Mouse (Mus musculus) erythroblast, embryonic 14.5 days (primary cell): ENCODE data around the gene Ptdss2.

Experiments
- GATA1 ChIP-seq: IDR thresholded peaks from 2 replicates; pipeline ENCODE4 v1.6.1; 2012; ENCODE audit warnings: low read length, inconsistent platforms, mixed read lengths
- TAL1 ChIP-seq: IDR thresholded peaks from 3 replicates; pipeline ENCODE4 v1.6.1; 2012; ENCODE audit warnings: low read length, inconsistent platforms, mixed read lengths

DNA sequence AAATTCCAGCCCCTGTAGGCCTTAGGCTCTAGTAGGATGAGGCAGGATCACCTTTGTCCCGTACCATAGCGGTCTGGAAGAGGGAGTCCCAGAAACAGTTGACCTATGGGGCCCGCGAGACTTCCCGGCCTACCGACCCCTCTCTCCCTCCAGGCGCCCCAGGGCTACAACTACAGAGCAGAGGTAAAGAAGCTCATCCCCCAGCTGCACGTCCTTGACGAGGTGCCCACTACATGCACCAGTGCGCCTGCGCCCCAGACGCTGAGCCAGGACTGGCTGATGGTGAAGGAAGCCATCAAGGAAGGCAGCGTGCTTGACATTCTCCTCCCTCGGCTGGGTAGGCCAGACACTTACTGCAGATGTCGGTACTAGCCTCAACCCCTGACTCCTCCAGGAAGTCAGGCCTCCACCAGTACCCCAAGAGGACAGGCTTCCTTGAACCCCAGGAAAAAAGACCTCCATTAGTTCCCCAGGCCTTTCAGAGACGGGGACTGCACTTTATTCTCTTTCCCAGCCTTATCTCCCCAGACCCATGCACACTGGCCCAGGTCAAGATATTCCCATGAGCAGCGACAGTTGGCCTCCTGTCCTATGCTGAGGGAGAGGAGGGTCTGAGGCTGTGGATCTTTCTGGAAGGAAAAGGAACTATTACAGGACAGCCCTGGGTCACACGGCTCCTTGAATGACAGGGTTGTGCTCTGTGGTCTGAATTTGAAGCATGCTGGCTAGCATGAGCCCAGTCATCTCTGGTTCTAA lies 84.2 kb downstream of the Ptdss2 start:
- TF ChIP-seq GATA1 (no peak), TAL1 (no peak)
